Mouse (Mus musculus) liver, embryonic 11.5 days (tissue): ENCODE data around the gene Bbx. TPM values are rescaled to one million over a fixed set of nuclear protein-coding genes. Genes with fewer than 3 reads are reported as not detected.
A peak's percentile ranks its signal among the peaks of the same experiment; 100 is the strongest.

Experiments
- ATAC-seq: fragments of 200-750 bp; cut with Nextera tagmentation; replicated peaks from 2 replicates; pipeline ENCODE4 v1.8.0; 2017; ENCODE audit warnings: moderate number of reproducible peaks, mild to moderate bottlenecking, moderate TSS enrichment, moderate library complexity; ENCODE audit not compliant: low FRiP score
- DNase-seq: peaks from one replicate; pipeline ENCODE4 v3.0.0-alpha.2; 2017; ENCODE audit warnings: low spot score
- H3K27ac ChIP-seq: fragments of 300-500 bp; sonication (generic); 2 replicates; pipeline ENCODE4 v1.5.1; 2014; ENCODE audit warnings: mild to moderate bottlenecking, low read depth, low read length, control low read depth
- H3K27me3 ChIP-seq: fragments of 300-500 bp; sonication (generic); replicated peaks from 2 replicates; pipeline ENCODE4 v1.6.1; 2014; ENCODE audit warnings: low read length, mixed read lengths; ENCODE audit not compliant: control insufficient read depth, insufficient read depth
- H3K36me3 ChIP-seq: fragments of 300-500 bp; sonication (generic); 2 replicates; pipeline ENCODE4 v1.6.1; 2014; ENCODE audit warnings: mild to moderate bottlenecking, low read length, moderate library complexity, mixed read lengths; ENCODE audit not compliant: control insufficient read depth, insufficient read depth
- H3K4me1 ChIP-seq: fragments of 300-500 bp; sonication (generic); replicated peaks from 2 replicates; pipeline ENCODE4 v1.6.1; 2014; ENCODE audit warnings: low read length, mixed read lengths; ENCODE audit not compliant: control insufficient read depth, insufficient read depth
- H3K4me2 ChIP-seq: fragments of 300-500 bp; sonication (generic); 2 replicates; pipeline ENCODE4 v1.6.1; 2014; ENCODE audit warnings: mild to moderate bottlenecking, control low read depth, moderate library complexity
- H3K4me3 ChIP-seq: fragments of 300-500 bp; sonication (generic); 2 replicates; pipeline ENCODE4 v1.5.1; 2014; ENCODE audit warnings: low read depth, low read length, control low read depth
- H3K9ac ChIP-seq: fragments of 300-500 bp; sonication (generic); 2 replicates; pipeline ENCODE4 v1.6.1; 2014; ENCODE audit warnings: low read depth, low read length, control low read depth
- H3K9me3 ChIP-seq: fragments of 300-500 bp; sonication (generic); 2 replicates; pipeline ENCODE4 v1.6.1; 2016; ENCODE audit warnings: low read length, inconsistent platforms, mixed read lengths; ENCODE audit not compliant: control insufficient read depth
- WGBS: fragments of 180-500 bp; shearing (Covaris S2); extraction: QIAGEN DNeasy Blood & Tissue Kit; methylation state at CpG from one replicate; pipeline ENCODE4 v1.1.7; 2014; 5-methylcytosine and 5-hydroxymethylcytosine counted together
- polyA plus RNA-seq: library from polyadenylated mRNA; unstranded; fragments of >200 nt; fragmentation: Nextera tagmentation; extraction: Ambion mirVana; gene quantifications from 2 replicates; pipeline ENCODE4 v1.2.1, GENCODE M21; 2014

Bbx gene
- polyA plus RNA-seq, 1 experiment from 2014 or later, result 19.6 TPM

GRCm38 (mm10) chr16:50364189-50365059 lies 67.8 kb downstream of the Bbx start:
- ATAC-seq (peak; percentile 83), DNase-seq (peak; percentile 48)
- H3K9ac ChIP-seq, result peak overlapping the region; percentile 40; the same call in 1 of the 2 replicates
- H3K4me3 ChIP-seq, result peak overlapping the region; percentile 44
- H3K36me3 ChIP-seq, result no peaks in the 10 kb centered on the region
- H3K4me2 ChIP-seq, result peak overlapping the region; percentile 53
- no peaks in the 10 kb centered on the region for H3K9me3 ChIP-seq
- no peaks in the 10 kb centered on the region for H3K27me3 ChIP-seq
- H3K4me1 ChIP-seq, result peaks cover 11% of the 10 kb centered on the region
- 20% methylated on average over 11 of the region's 11 CpGs for WGBS
- peak overlapping the region; percentile 38; the same call in 1 of the 2 replicates for H3K27ac ChIP-seq

GRCm38 (mm10) chr16:50363443-50364188 lies 68.6 kb downstream of the Bbx start:
- H3K9me3 ChIP-seq, result no peaks in the 10 kb centered on the region
- DNase-seq (no peak), ATAC-seq (no peak)
- peak overlapping the region; percentile 40; the same call in 1 of the 2 replicates for H3K9ac ChIP-seq
- peak overlapping the region; percentile 38; the same call in 1 of the 2 replicates for H3K27ac ChIP-seq
- no peaks in the 10 kb centered on the region for H3K27me3 ChIP-seq
- H3K4me2 ChIP-seq, result peak overlapping the region; percentile 53
- WGBS, result 62% methylated on average over 17 of the region's 17 CpGs
- H3K4me1 ChIP-seq, result peaks cover 11% of the 10 kb centered on the region
- H3K4me3 ChIP-seq, result peak overlapping the region; percentile 44
- H3K36me3 ChIP-seq, result no peaks in the 10 kb centered on the region

DNA sequence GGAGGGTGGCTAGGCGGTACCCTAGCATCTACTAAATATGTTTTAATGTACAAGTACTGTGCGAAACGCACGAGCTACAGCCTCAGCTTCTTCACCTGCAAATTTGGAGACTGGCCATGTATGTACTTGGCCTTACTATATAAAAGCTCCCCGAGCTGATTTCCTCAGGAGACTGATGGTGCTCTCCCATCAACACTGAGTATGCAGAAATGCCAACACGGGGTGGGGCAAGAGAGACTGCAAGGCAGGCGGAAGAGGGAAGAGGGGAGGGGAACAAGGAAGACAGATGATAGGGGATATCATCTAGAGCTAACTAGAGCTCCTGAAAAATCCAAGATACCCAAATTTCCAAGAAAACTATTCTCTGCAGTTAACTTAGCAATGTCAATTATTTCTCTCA lies 71.6 kb downstream of the Bbx start:
- ATAC-seq, result no peak
- Histone ChIP-seq H3K4me1 (peaks cover 7% of the 10 kb centered on the region), H3K9me3 (no peaks in the 10 kb centered on the region), H3K9ac (no peak overlapping the region), H3K4me2 (no peak overlapping the region), H3K4me3 (no peak overlapping the region), H3K36me3 (no peaks in the 10 kb centered on the region), H3K27me3 (no peaks in the 10 kb centered on the region), H3K27ac (no peak overlapping the region)
- 80% methylated on average over 7 of the region's 7 CpGs for WGBS
- no peak for DNase-seq

DNA sequence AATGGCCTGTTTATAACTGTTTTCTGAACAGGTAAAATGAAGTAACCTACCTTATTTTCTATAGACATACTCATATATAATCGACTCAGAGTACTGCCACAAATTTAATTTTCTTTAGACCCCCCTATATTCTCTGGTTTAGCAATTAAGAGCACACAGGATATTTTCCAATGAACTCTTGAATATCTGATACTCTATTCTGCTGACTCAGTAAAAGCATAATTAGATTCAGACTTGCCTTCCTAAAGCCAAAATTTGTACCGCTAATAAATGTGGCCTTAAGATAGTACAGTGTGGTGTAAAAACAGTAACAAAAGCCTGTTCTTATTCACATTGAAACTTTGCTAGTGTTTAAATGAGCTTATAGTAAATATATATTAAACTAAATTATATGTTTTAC lies 102.5 kb downstream of the Bbx start:
- H3K27ac ChIP-seq, result no peak overlapping the region

DNA sequence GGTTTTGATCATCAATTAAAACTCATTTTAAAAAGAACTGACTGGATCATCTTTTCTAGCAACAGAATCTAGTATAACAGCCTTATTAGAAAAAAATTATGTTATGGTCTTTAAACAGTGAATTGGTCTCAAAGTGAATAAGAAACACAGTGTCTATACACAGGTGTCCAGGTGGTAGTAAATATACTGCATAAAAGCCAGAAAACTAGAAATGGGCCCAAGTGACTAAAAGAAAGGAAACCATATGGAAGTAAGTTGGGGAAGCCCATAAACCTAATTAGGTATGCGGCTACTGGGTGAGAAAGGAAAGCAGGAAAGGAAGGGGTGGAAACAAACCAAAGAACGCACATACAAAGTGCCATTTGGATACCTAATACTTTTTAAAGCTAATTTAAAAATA lies 107.4 kb downstream of the Bbx start:
- Histone ChIP-seq H3K9ac (no peak overlapping the region), H3K4me1 (no peaks in the 10 kb centered on the region), H3K27me3 (no peaks in the 10 kb centered on the region), H3K36me3 (no peaks in the 10 kb centered on the region), H3K4me3 (no peak overlapping the region), H3K27ac (no peak overlapping the region), H3K4me2 (no peak overlapping the region), H3K9me3 (no peaks in the 10 kb centered on the region)
- DNase-seq (no peak), ATAC-seq (no peak)
- WGBS, result 91% methylated on average over 2 of the region's 2 CpGs

More for the DNA sequence above, 102.5 kb downstream of the Bbx start:
- no peaks in the 10 kb centered on the region for H3K36me3 ChIP-seq
- no peak for DNase-seq
- no peak overlapping the region for H3K4me2 ChIP-seq
- H3K27me3 ChIP-seq, result no peaks in the 10 kb centered on the region
- no peaks in the 10 kb centered on the region for H3K4me1 ChIP-seq
- no peak overlapping the region for H3K9ac ChIP-seq
- no peaks in the 10 kb centered on the region for H3K9me3 ChIP-seq
- H3K4me3 ChIP-seq, result no peak overlapping the region
- WGBS, result 91% methylated on average over 2 of the region's 2 CpGs
- no peak for ATAC-seq

- no peaks in the 10 kb centered on the region for H3K4me1 ChIP-seq
- no peak overlapping the region for H3K27ac ChIP-seq
- WGBS, result 89% methylated on average over 6 of the region's 6 CpGs
- H3K9me3 ChIP-seq, result no peaks in the 10 kb centered on the region
- ATAC-seq (no peak), DNase-seq (no peak)
- no peak overlapping the region for H3K9ac ChIP-seq
- no peak overlapping the region for H3K4me3 ChIP-seq
- no peak overlapping the region for H3K4me2 ChIP-seq
- H3K27me3 ChIP-seq, result no peaks in the 10 kb centered on the region
- H3K36me3 ChIP-seq, result no peaks in the 10 kb centered on the region
Measured at GRCm38 (mm10) chr16:50324292-50324691, 107.9 kb downstream of the Bbx start.

DNA sequence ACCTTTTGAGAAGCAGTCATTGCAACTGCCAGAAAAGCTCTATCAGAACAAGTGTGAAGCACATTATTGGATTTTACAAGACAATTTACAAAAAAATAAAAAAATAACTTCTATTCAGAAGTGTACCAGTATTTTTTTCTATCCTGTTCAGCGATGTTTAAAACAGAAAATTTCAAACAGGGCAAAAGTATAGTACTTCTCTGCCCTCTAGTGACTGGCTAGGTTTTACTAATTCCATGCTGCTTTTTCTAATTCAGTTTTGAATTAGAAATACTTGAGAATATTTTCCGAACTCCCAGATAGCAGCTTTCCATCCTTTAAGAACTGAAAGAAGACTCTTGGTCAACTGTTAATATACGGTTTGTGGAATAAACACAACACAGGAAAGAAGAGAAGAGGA lies 110.8 kb downstream of the Bbx start:
- WGBS, result 86% methylated on average over 3 of the region's 3 CpGs

GRCm38 (mm10) chr16:50318255-50318654 lies 113.9 kb downstream of the Bbx start:
- H3K9me3 ChIP-seq, result no peaks in the 10 kb centered on the region
- 69% methylated on average over 3 of the region's 3 CpGs for WGBS
- no peak overlapping the region for H3K9ac ChIP-seq
- ATAC-seq, result no peak
- H3K4me2 ChIP-seq, result no peak overlapping the region
- no peak overlapping the region for H3K27ac ChIP-seq
- no peaks in the 10 kb centered on the region for H3K27me3 ChIP-seq
- DNase-seq, result no peak
- no peak overlapping the region for H3K4me3 ChIP-seq
- H3K4me1 ChIP-seq, result no peaks in the 10 kb centered on the region
- no peaks in the 10 kb centered on the region for H3K36me3 ChIP-seq

More for the DNA sequence above, 110.8 kb downstream of the Bbx start:
- DNase-seq (no peak), ATAC-seq (no peak)
- Histone ChIP-seq H3K9ac (no peak overlapping the region), H3K27ac (no peak overlapping the region), H3K4me2 (no peak overlapping the region), H3K4me3 (no peak overlapping the region), H3K9me3 (no peaks in the 10 kb centered on the region), H3K36me3 (no peaks in the 10 kb centered on the region), H3K4me1 (no peaks in the 10 kb centered on the region), H3K27me3 (no peaks in the 10 kb centered on the region)
